Mouse (Mus musculus): Measurements from ENCODE around the gene Susd6. TPM values are rescaled to one million over a fixed set of nuclear protein-coding genes. Genes with fewer than 3 reads are reported as not detected.
A peak's percentile ranks its signal among the peaks of the same experiment; 100 is the strongest.

Susd6 gene
- polyA plus RNA-seq, 2 experiments, result 11.1 to 11.6 TPM

- Histone ChIP-seq H3K9me3 (ENCODE audit: control insufficient read depth, low read length) (no peaks in the 10 kb centered on the region), H3K4me2 (ENCODE audit: low read depth) (no peak overlapping the region), H3K27me3 (ENCODE audit: control insufficient read depth, insufficient read depth, low read length) (no peaks in the 10 kb centered on the region; the same call in 1 of the 2 replicates), H3K27ac (no peak overlapping the region), H3K36me3 (replicated peaks; ENCODE audit: control insufficient read depth, insufficient read depth, low read depth) (no peaks in the 10 kb centered on the region), H3K4me3 (ENCODE audit: insufficient read depth in 1 of 2, low read depth in 2 of 2, low read length in 2 of 2) (no peak overlapping the region), H3K4me1 (replicated peaks; ENCODE audit: control insufficient read depth in 2 of 2, insufficient read depth in 2 of 2, low read length in 1 of 2) (no peaks in the 10 kb centered on the region), H3K9ac (replicated peaks) (no peak overlapping the region)
- peak; percentile 92 for TF ChIP-seq CTCF (IDR thresholded peaks at IDR 0.05; ENCODE audit: low read depth)
- TF ChIP-seq EP300 (IDR thresholded peaks at IDR 0.05; ENCODE audit: low read depth), result no peak
- ATAC-seq (ENCODE audit: insufficient read depth), result 0 out of 2 replicates have a peak, but pooled peaks have one; percentile 28
- no peak for DNase-seq (ENCODE audit: low read depth in 3 of 3, low spot score in 3 of 3)
- 38% methylated on average over 7 of the region's 7 CpGs for WGBS (ENCODE audit: insufficient replicate concordance)
Observed at GRCm38 (mm10) chr12:80917764-80918163, 127.5 kb downstream of the Susd6 start.

- Histone ChIP-seq H3K4me1 (replicated peaks; ENCODE audit: control insufficient read depth in 2 of 2, insufficient read depth in 2 of 2, low read length in 1 of 2) (peaks cover 3 to 10% of the 10 kb centered on the region in 2 experiments; a peak in 3 of 4 replicates), H3K9ac (replicated peaks) (no peak overlapping the region), H3K36me3 (replicated peaks; ENCODE audit: control insufficient read depth, insufficient read depth, low read depth) (no peaks in the 10 kb centered on the region), H3K4me3 (ENCODE audit: insufficient read depth in 1 of 2, low read depth in 2 of 2, low read length in 2 of 2) (no peak overlapping the region), H3K27me3 (ENCODE audit: control insufficient read depth, insufficient read depth, low read length) (no peaks in the 10 kb centered on the region; the same call in 1 of the 2 replicates), H3K4me2 (ENCODE audit: low read depth) (no peak overlapping the region), H3K9me3 (ENCODE audit: control insufficient read depth, low read length) (no peaks in the 10 kb centered on the region), H3K27ac (no peak overlapping the region)
- 72% methylated on average over 5 of the region's 5 CpGs for WGBS (ENCODE audit: insufficient replicate concordance)
- no peak for ATAC-seq (ENCODE audit: insufficient read depth)
- DNase-seq (ENCODE audit: low read depth in 3 of 3, low spot score in 3 of 3), result no peak
- TF ChIP-seq EP300 (IDR thresholded peaks at IDR 0.05; ENCODE audit: low read depth) (no peak), CTCF (IDR thresholded peaks at IDR 0.05; ENCODE audit: low read depth) (no peak)
Observed at GRCm38 (mm10) chr12:80921301-80921700, 131.0 kb downstream of the Susd6 start.

- no peak overlapping the region for H3K27ac ChIP-seq
- ATAC-seq (ENCODE audit: insufficient read depth), result no peak
Observed at GRCm38 (mm10) chr12:80922869-80923268, 132.6 kb downstream of the Susd6 start.

GRCm38 (mm10) chr12:80923602-80924001 is 133.3 kb downstream of the Susd6 start:
- no peak for ATAC-seq (ENCODE audit: insufficient read depth)
- no peak overlapping the region for H3K4me2 ChIP-seq (ENCODE audit: low read depth)

More at GRCm38 (mm10) chr12:80922869-80923268, 132.6 kb downstream of the Susd6 start:
- Histone ChIP-seq H3K9me3 (ENCODE audit: control insufficient read depth, low read length) (no peaks in the 10 kb centered on the region), H3K4me2 (ENCODE audit: low read depth) (no peak overlapping the region; the same call in 1 of the 2 replicates), H3K4me1 (replicated peaks; ENCODE audit: control insufficient read depth in 2 of 2, insufficient read depth in 2 of 2, low read length in 1 of 2) (peaks cover 10 to 15% of the 10 kb centered on the region in 2 experiments; a peak in 3 of 4 replicates), H3K9ac (replicated peaks) (no peak overlapping the region), H3K27me3 (ENCODE audit: control insufficient read depth, insufficient read depth, low read length) (no peaks in the 10 kb centered on the region; the same call in 1 of the 2 replicates), H3K36me3 (replicated peaks; ENCODE audit: control insufficient read depth, insufficient read depth, low read depth) (no peaks in the 10 kb centered on the region), H3K4me3 (ENCODE audit: insufficient read depth in 1 of 2, low read depth in 2 of 2, low read length in 2 of 2) (no peak overlapping the region)
- WGBS (ENCODE audit: insufficient replicate concordance), result 13% methylated on average over 7 of the region's 7 CpGs
- no peak for DNase-seq (ENCODE audit: low read depth in 3 of 3, low spot score in 3 of 3)
- TF ChIP-seq EP300 (IDR thresholded peaks at IDR 0.05; ENCODE audit: low read depth), result no peak
- TF ChIP-seq CTCF (IDR thresholded peaks at IDR 0.05; ENCODE audit: low read depth), result no peak

GRCm38 (mm10) chr12:80924205-80924604 is 133.9 kb downstream of the Susd6 start:
- H3K4me3 ChIP-seq (ENCODE audit: insufficient read depth in 1 of 2, low read depth in 2 of 2, low read length in 2 of 2), result no peak overlapping the region
- H3K27ac ChIP-seq, result no peak overlapping the region
- H3K36me3 ChIP-seq (replicated peaks; ENCODE audit: control insufficient read depth, insufficient read depth, low read depth), result no peaks in the 10 kb centered on the region
- H3K9ac ChIP-seq (replicated peaks), result no peak overlapping the region
- no peaks in the 10 kb centered on the region for H3K9me3 ChIP-seq (ENCODE audit: control insufficient read depth, low read length)
- no peak overlapping the region for H3K4me2 ChIP-seq (ENCODE audit: low read depth)
- no peak for TF ChIP-seq EP300 (IDR thresholded peaks at IDR 0.05; ENCODE audit: low read depth)
- no peak for TF ChIP-seq CTCF (IDR thresholded peaks at IDR 0.05; ENCODE audit: low read depth)
- 70% methylated on average over 3 of the region's 3 CpGs for WGBS (ENCODE audit: insufficient replicate concordance)
- ATAC-seq (ENCODE audit: insufficient read depth), result no peak
- no peaks in the 10 kb centered on the region; the same call in 1 of the 2 replicates for H3K27me3 ChIP-seq (ENCODE audit: control insufficient read depth, insufficient read depth, low read length)
- DNase-seq (ENCODE audit: low read depth in 3 of 3, low spot score in 3 of 3), result no peak
- H3K4me1 ChIP-seq (replicated peaks; ENCODE audit: control insufficient read depth in 2 of 2, insufficient read depth in 2 of 2, low read length in 1 of 2), result peaks cover 11 to 17% of the 10 kb centered on the region in 2 experiments; a peak in 3 of 4 replicates

More at GRCm38 (mm10) chr12:80923602-80924001, 133.3 kb downstream of the Susd6 start:
- H3K4me3 ChIP-seq (ENCODE audit: insufficient read depth in 1 of 2, low read depth in 2 of 2, low read length in 2 of 2), result no peak overlapping the region
- no peak for DNase-seq (ENCODE audit: low read depth in 3 of 3, low spot score in 3 of 3)
- H3K4me1 ChIP-seq (replicated peaks; ENCODE audit: control insufficient read depth in 2 of 2, insufficient read depth in 2 of 2, low read length in 1 of 2), result peaks cover 10 to 15% of the 10 kb centered on the region in 2 experiments; a peak in 3 of 4 replicates
- no peaks in the 10 kb centered on the region for H3K9me3 ChIP-seq (ENCODE audit: control insufficient read depth, low read length)
- WGBS (ENCODE audit: insufficient replicate concordance), result 61% methylated on average over 5 of the region's 5 CpGs
- no peaks in the 10 kb centered on the region; the same call in 1 of the 2 replicates for H3K27me3 ChIP-seq (ENCODE audit: control insufficient read depth, insufficient read depth, low read length)
- H3K9ac ChIP-seq (replicated peaks), result no peak overlapping the region
- TF ChIP-seq CTCF (IDR thresholded peaks at IDR 0.05; ENCODE audit: low read depth) (no peak), EP300 (IDR thresholded peaks at IDR 0.05; ENCODE audit: low read depth) (no peak)
- no peaks in the 10 kb centered on the region for H3K36me3 ChIP-seq (replicated peaks; ENCODE audit: control insufficient read depth, insufficient read depth, low read depth)
- no peak overlapping the region for H3K27ac ChIP-seq

All from liver, embryonic 14.5 days (tissue).